Mouse (Mus musculus): ENCODE results near the gene Dhps. TPM values are rescaled to one million over a fixed set of nuclear protein-coding genes. Genes with fewer than 3 reads are reported as not detected.
A peak's percentile ranks its signal among the peaks of the same experiment; 100 is the strongest.
"Not testable (repeated sequence)": the region's sequence is repeated elsewhere in the genome, so short reads cannot be mapped to it uniquely, and the experiment has no call there.

The Dhps gene
- polyA plus RNA-seq, 1 experiment from 2014 or later: 85.8 TPM

GRCm38 (mm10) chr8:85073041-85073612, 1.6 kb downstream of the Dhps start:
- Histone ChIP-seq H3K4me3 (ENCODE audit: low read length) (no peak overlapping the region), H3K4me2 (replicated peaks; ENCODE audit: low read depth, low read length) (0 out of 2 replicates have a peak overlapping the region, but pooled peaks have one; percentile 65), H3K36me3 (ENCODE audit: control insufficient read depth, insufficient read depth, low read length) (peaks cover 39% of the 10 kb centered on the region), H3K27ac (ENCODE audit: low read depth, low read length) (no peak overlapping the region), H3K9me3 (ENCODE audit: control insufficient read depth, low read length) (no peaks in the 10 kb centered on the region), H3K27me3 (ENCODE audit: control insufficient read depth, insufficient read depth, low read length) (no peaks in the 10 kb centered on the region), H3K9ac (ENCODE audit: low read depth, low read length) (no peak overlapping the region), H3K4me1 (ENCODE audit: control insufficient read depth, insufficient read depth, low read length) (no peaks in the 10 kb centered on the region; the same call in none of the 2 replicates)
- 90% methylated on average over 15 of the region's 15 CpGs for WGBS
- ATAC-seq (ENCODE audit: low FRiP score, low TSS enrichment): no peak

GRCm38 (mm10) chr8:85074167-85074566, 2.6 kb downstream of the Dhps start:
- H3K9ac ChIP-seq (ENCODE audit: low read depth, low read length): no peak overlapping the region
- WGBS: 78% methylated on average over 10 of the region's 10 CpGs
- H3K27me3 ChIP-seq (ENCODE audit: control insufficient read depth, insufficient read depth, low read length): no peaks in the 10 kb centered on the region
- ATAC-seq (ENCODE audit: low FRiP score, low TSS enrichment): no peak
- H3K27ac ChIP-seq (ENCODE audit: low read depth, low read length): no peak overlapping the region
- no peak overlapping the region for H3K4me2 ChIP-seq (replicated peaks; ENCODE audit: low read depth, low read length)
- H3K9me3 ChIP-seq (ENCODE audit: control insufficient read depth, low read length): no peaks in the 10 kb centered on the region
- peaks cover 45% of the 10 kb centered on the region for H3K36me3 ChIP-seq (ENCODE audit: control insufficient read depth, insufficient read depth, low read length)
- H3K4me1 ChIP-seq (ENCODE audit: control insufficient read depth, insufficient read depth, low read length): no peaks in the 10 kb centered on the region; the same call in none of the 2 replicates
- H3K4me3 ChIP-seq (ENCODE audit: low read length): no peak overlapping the region

- Histone ChIP-seq H3K4me2 (replicated peaks; ENCODE audit: low read depth, low read length) (no peak overlapping the region), H3K9me3 (ENCODE audit: control insufficient read depth, low read length) (no peaks in the 10 kb centered on the region), H3K9ac (ENCODE audit: low read depth, low read length) (no peak overlapping the region), H3K36me3 (ENCODE audit: control insufficient read depth, insufficient read depth, low read length) (peaks cover 45% of the 10 kb centered on the region), H3K4me3 (ENCODE audit: low read length) (no peak overlapping the region), H3K4me1 (ENCODE audit: control insufficient read depth, insufficient read depth, low read length) (peaks cover 2% of the 10 kb centered on the region), H3K27me3 (ENCODE audit: control insufficient read depth, insufficient read depth, low read length) (no peaks in the 10 kb centered on the region), H3K27ac (ENCODE audit: low read depth, low read length) (no peak overlapping the region)
- no peak for ATAC-seq (ENCODE audit: low FRiP score, low TSS enrichment)
- 90% methylated on average over 10 of the region's 10 CpGs for WGBS
Measured at GRCm38 (mm10) chr8:85074617-85075016, 3.1 kb downstream of the Dhps start.

- WGBS: 83% methylated on average over 9 of the region's 9 CpGs
- ATAC-seq (ENCODE audit: low FRiP score, low TSS enrichment): no peak
- H3K36me3 ChIP-seq (ENCODE audit: control insufficient read depth, insufficient read depth, low read length): peaks cover 45% of the 10 kb centered on the region
Measured at GRCm38 (mm10) chr8:85076001-85076400, 4.4 kb downstream of the Dhps start.

GRCm38 (mm10) chr8:85076993-85077392, 5.4 kb downstream of the Dhps start:
- Histone ChIP-seq H3K27me3 (ENCODE audit: control insufficient read depth, insufficient read depth, low read length) (no peaks in the 10 kb centered on the region), H3K27ac (ENCODE audit: low read depth, low read length) (no peak overlapping the region), H3K4me2 (replicated peaks; ENCODE audit: low read depth, low read length) (no peak overlapping the region), H3K36me3 (ENCODE audit: control insufficient read depth, insufficient read depth, low read length) (peaks cover 45% of the 10 kb centered on the region), H3K9ac (ENCODE audit: low read depth, low read length) (no peak overlapping the region), H3K9me3 (ENCODE audit: control insufficient read depth, low read length) (no peaks in the 10 kb centered on the region), H3K4me3 (ENCODE audit: low read length) (no peak overlapping the region), H3K4me1 (ENCODE audit: control insufficient read depth, insufficient read depth, low read length) (peaks cover 9% of the 10 kb centered on the region)
- no peak; the same call in 1 of the 2 replicates for ATAC-seq (ENCODE audit: low FRiP score, low TSS enrichment)
- 2% methylated on average over 2 of the region's 2 CpGs for WGBS

More at GRCm38 (mm10) chr8:85076001-85076400, 4.4 kb downstream of the Dhps start:
- Histone ChIP-seq H3K4me2 (replicated peaks; ENCODE audit: low read depth, low read length) (no peak overlapping the region), H3K9me3 (ENCODE audit: control insufficient read depth, low read length) (no peaks in the 10 kb centered on the region), H3K9ac (ENCODE audit: low read depth, low read length) (no peak overlapping the region), H3K4me1 (ENCODE audit: control insufficient read depth, insufficient read depth, low read length) (peaks cover 4% of the 10 kb centered on the region), H3K27ac (ENCODE audit: low read depth, low read length) (no peak overlapping the region), H3K27me3 (ENCODE audit: control insufficient read depth, insufficient read depth, low read length) (no peaks in the 10 kb centered on the region), H3K4me3 (ENCODE audit: low read length) (no peak overlapping the region)

GRCm38 (mm10) chr8:85080214-85080531, 8.6 kb downstream of the Dhps start:
- Histone ChIP-seq H3K9me3 (ENCODE audit: control insufficient read depth, low read length) (no peaks in the 10 kb centered on the region), H3K4me1 (ENCODE audit: control insufficient read depth, insufficient read depth, low read length) (peaks cover 11% of the 10 kb centered on the region; the same call in 1 of the 2 replicates), H3K27ac (ENCODE audit: low read depth, low read length) (peak overlapping the region; percentile 79; the same call in 1 of the 2 replicates), H3K4me3 (ENCODE audit: low read length) (peak overlapping the region; percentile 95), H3K4me2 (replicated peaks; ENCODE audit: low read depth, low read length) (peak overlapping the region; percentile 88), H3K36me3 (ENCODE audit: control insufficient read depth, insufficient read depth, low read length) (peaks cover 28% of the 10 kb centered on the region), H3K9ac (ENCODE audit: low read depth, low read length) (peak overlapping the region; percentile 88), H3K27me3 (ENCODE audit: control insufficient read depth, insufficient read depth, low read length) (no peaks in the 10 kb centered on the region)
- no peak for ATAC-seq (ENCODE audit: low FRiP score, low TSS enrichment)
- under 1% methylated on average over 25 of the region's 25 CpGs for WGBS

- Histone ChIP-seq H3K9ac (ENCODE audit: low read depth, low read length) (peak within 1 kb of the TSS; percentile 88), H3K27ac (ENCODE audit: low read depth, low read length) (peak within 1 kb of the TSS; percentile 79), H3K27me3 (ENCODE audit: control insufficient read depth, insufficient read depth, low read length) (no peaks in the 10 kb centered on the region), H3K4me3 (ENCODE audit: low read length) (peak within 1 kb of the TSS; percentile 95), H3K9me3 (ENCODE audit: control insufficient read depth, low read length) (no peaks in the 10 kb centered on the region), H3K4me1 (ENCODE audit: control insufficient read depth, insufficient read depth, low read length) (peaks cover 11% of the 10 kb centered on the region; the same call in 1 of the 2 replicates), H3K36me3 (ENCODE audit: control insufficient read depth, insufficient read depth, low read length) (peaks cover 28% of the 10 kb centered on the region), H3K4me2 (replicated peaks; ENCODE audit: low read depth, low read length) (peak within 1 kb of the TSS; percentile 88)
- peak; percentile 0; the same call in 1 of the 2 replicates for ATAC-seq (ENCODE audit: low FRiP score, low TSS enrichment)
- under 1% methylated on average over 30 of the region's 30 CpGs for WGBS
Measured at GRCm38 (mm10) chr8:85080532-85081215, 9.1 kb downstream of the Dhps start, which contains the start of gene Wdr83os. Gene Wdr83os, plus strand, starts transcription at chr8:85080740.

GRCm38 (mm10) chr8:85081216-85081555, 9.6 kb downstream of the Dhps start, which contains the start of gene Wdr83:
Gene Wdr83, minus strand, starts transcription at chr8:85081306.
- no peaks in the 10 kb centered on the region for H3K9me3 ChIP-seq (ENCODE audit: control insufficient read depth, low read length)

GRCm38 (mm10) chr8:85082169-85082568, 10.6 kb downstream of the Dhps start:
- 87% methylated on average over 4 of the region's 4 CpGs for WGBS
- Histone ChIP-seq H3K36me3 (ENCODE audit: control insufficient read depth, insufficient read depth, low read length) (peaks cover 26% of the 10 kb centered on the region), H3K4me1 (ENCODE audit: control insufficient read depth, insufficient read depth, low read length) (peaks cover 11% of the 10 kb centered on the region; the same call in 1 of the 2 replicates)
- not testable (repeated sequence) for H3K4me3 ChIP-seq (ENCODE audit: low read length); H3K27ac ChIP-seq (ENCODE audit: low read depth, low read length); H3K27me3 ChIP-seq (ENCODE audit: control insufficient read depth, insufficient read depth, low read length); H3K4me2 ChIP-seq (replicated peaks; ENCODE audit: low read depth, low read length); ATAC-seq (ENCODE audit: low FRiP score, low TSS enrichment); H3K9ac ChIP-seq (ENCODE audit: low read depth, low read length); H3K9me3 ChIP-seq (ENCODE audit: control insufficient read depth, low read length)

More at GRCm38 (mm10) chr8:85081216-85081555, 9.6 kb downstream of the Dhps start, which contains the start of gene Wdr83:
- peak within 1 kb of the TSS; percentile 88 for H3K4me2 ChIP-seq (replicated peaks; ENCODE audit: low read depth, low read length)
- peak within 1 kb of the TSS; percentile 95 for H3K4me3 ChIP-seq (ENCODE audit: low read length)
- H3K4me1 ChIP-seq (ENCODE audit: control insufficient read depth, insufficient read depth, low read length): peaks cover 11% of the 10 kb centered on the region; the same call in 1 of the 2 replicates
- H3K36me3 ChIP-seq (ENCODE audit: control insufficient read depth, insufficient read depth, low read length): peaks cover 24% of the 10 kb centered on the region
- H3K27me3 ChIP-seq (ENCODE audit: control insufficient read depth, insufficient read depth, low read length): no peaks in the 10 kb centered on the region
- H3K27ac ChIP-seq (ENCODE audit: low read depth, low read length): peak within 1 kb of the TSS; percentile 79
- peak; percentile 61 for ATAC-seq (ENCODE audit: low FRiP score, low TSS enrichment)
- H3K9ac ChIP-seq (ENCODE audit: low read depth, low read length): peak within 1 kb of the TSS; percentile 88
- under 1% methylated on average over 9 of the region's 9 CpGs for whole genome bisulfite sequencing
